Mouse (Mus musculus) stomach, postnatal 0 days (tissue): ENCODE data around the gene Gpr183.

Experiments used
- CTCF ChIP-seq: IDR thresholded peaks from 2 replicates; pipeline ENCODE4 v1.5.1; 2016; ENCODE audit warnings: antibody characterized with exemption, low read depth, mild to moderate bottlenecking, moderate library complexity
- EP300 ChIP-seq: optimal IDR thresholded peaks from 2 replicates; pipeline ENCODE3; 2016; ENCODE audit warnings: antibody characterized with exemption

- TF ChIP-seq CTCF (no peak), EP300 (no peak)
Observed at GRCm38 (mm10) chr14:121903381-121903876, 61.6 kb downstream of the Gpr183 start.
